Mouse (Mus musculus): ENCODE results near the gene Strbp. TPM values are rescaled to one million over a fixed set of nuclear protein-coding genes. Genes with fewer than 3 reads are reported as not detected.

The Strbp gene
- polyA plus RNA-seq, 1 experiment from 2014 or later = 87.9 TPM

DNA sequence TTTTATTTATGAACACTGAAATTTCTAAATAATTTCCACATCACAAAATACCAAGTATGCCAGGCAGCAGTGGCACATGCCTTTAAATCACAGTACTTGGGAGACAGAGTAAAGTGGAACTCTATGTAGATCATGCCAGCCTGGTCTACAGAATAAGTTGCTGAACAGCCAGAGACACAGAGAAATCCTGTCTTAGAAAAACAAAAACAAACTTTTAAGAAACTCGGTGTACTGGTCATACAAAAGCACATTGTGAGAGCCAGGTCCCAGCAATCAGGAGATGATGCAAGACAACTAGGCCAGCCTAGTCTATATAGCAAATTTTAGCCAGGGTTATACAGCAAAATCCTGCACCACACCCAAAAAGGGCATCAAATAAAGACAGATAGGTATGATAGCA is 52.6 kb downstream of the Strbp start:
- H3K4me2 ChIP-seq (ENCODE audit: low read depth) = no peak overlapping the region
- H3K27ac ChIP-seq (ENCODE audit: low read depth, low read length) = no peak overlapping the region
- H3K4me1 ChIP-seq (ENCODE audit: control insufficient read depth, insufficient read depth, low read length) = no peaks in the 10 kb centered on the region
- DNase-seq (ENCODE audit: low spot score) (no peak), ATAC-seq (ENCODE audit: insufficient read depth, low FRiP score, low TSS enrichment) (no peak)
- no peaks in the 10 kb centered on the region for H3K27me3 ChIP-seq (ENCODE audit: control insufficient read depth, insufficient read depth, low read length)
- no peak overlapping the region for H3K9ac ChIP-seq (ENCODE audit: low read length)
- H3K36me3 ChIP-seq (ENCODE audit: control insufficient read depth, insufficient read depth, low read length) = no peaks in the 10 kb centered on the region
- 76% methylated on average over 1 of the region's 1 CpGs for WGBS
- no peaks in the 10 kb centered on the region for H3K9me3 ChIP-seq (ENCODE audit: control insufficient read depth, low read length)
- no peak overlapping the region for H3K4me3 ChIP-seq (ENCODE audit: low read depth, low read length)

GRCm38 (mm10) chr2:37649590-37649989 is 54.1 kb downstream of the Strbp start:
- Histone ChIP-seq H3K4me3 (ENCODE audit: low read depth, low read length) (no peak overlapping the region), H3K4me2 (ENCODE audit: low read depth) (no peak overlapping the region), H3K4me1 (ENCODE audit: control insufficient read depth, insufficient read depth, low read length) (no peaks in the 10 kb centered on the region), H3K9me3 (ENCODE audit: control insufficient read depth, low read length) (no peaks in the 10 kb centered on the region), H3K27me3 (ENCODE audit: control insufficient read depth, insufficient read depth, low read length) (no peaks in the 10 kb centered on the region), H3K9ac (ENCODE audit: low read length) (no peak overlapping the region), H3K27ac (ENCODE audit: low read depth, low read length) (no peak overlapping the region), H3K36me3 (ENCODE audit: control insufficient read depth, insufficient read depth, low read length) (no peaks in the 10 kb centered on the region)
- 88% methylated on average over 2 of the region's 2 CpGs for WGBS
- ATAC-seq (ENCODE audit: insufficient read depth, low FRiP score, low TSS enrichment) (no peak), DNase-seq (ENCODE audit: low spot score) (no peak)

DNA sequence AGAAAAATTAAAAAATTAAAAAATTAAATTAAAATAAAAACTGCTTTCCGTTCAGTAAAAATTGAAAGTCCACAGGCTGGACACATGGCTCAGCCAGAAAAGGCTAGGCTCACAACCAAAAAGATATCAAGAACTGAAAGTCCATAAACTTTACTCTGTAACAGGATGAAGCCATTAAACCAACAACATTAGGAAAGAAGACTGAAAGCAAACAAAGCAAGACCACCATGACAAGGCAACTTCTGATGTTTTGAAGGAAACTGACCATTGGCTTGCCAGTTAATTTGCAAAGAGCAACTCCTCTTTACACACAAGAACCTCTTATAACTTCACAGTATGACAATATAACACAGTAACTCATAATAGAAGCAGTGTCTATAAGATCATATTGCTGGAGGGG is 54.7 kb downstream of the Strbp start:
- Histone ChIP-seq H3K9me3 (ENCODE audit: control insufficient read depth, low read length) (no peaks in the 10 kb centered on the region), H3K4me3 (ENCODE audit: low read depth, low read length) (no peak overlapping the region), H3K4me2 (ENCODE audit: low read depth) (no peak overlapping the region), H3K9ac (ENCODE audit: low read length) (no peak overlapping the region), H3K4me1 (ENCODE audit: control insufficient read depth, insufficient read depth, low read length) (no peaks in the 10 kb centered on the region), H3K27me3 (ENCODE audit: control insufficient read depth, insufficient read depth, low read length) (no peaks in the 10 kb centered on the region), H3K27ac (ENCODE audit: low read depth, low read length) (no peak overlapping the region), H3K36me3 (ENCODE audit: control insufficient read depth, insufficient read depth, low read length) (no peaks in the 10 kb centered on the region)
- ATAC-seq (ENCODE audit: insufficient read depth, low FRiP score, low TSS enrichment) = no peak
- no peak for DNase-seq (ENCODE audit: low spot score)
- WGBS = 96% methylated on average over 1 of the region's 1 CpGs

DNA sequence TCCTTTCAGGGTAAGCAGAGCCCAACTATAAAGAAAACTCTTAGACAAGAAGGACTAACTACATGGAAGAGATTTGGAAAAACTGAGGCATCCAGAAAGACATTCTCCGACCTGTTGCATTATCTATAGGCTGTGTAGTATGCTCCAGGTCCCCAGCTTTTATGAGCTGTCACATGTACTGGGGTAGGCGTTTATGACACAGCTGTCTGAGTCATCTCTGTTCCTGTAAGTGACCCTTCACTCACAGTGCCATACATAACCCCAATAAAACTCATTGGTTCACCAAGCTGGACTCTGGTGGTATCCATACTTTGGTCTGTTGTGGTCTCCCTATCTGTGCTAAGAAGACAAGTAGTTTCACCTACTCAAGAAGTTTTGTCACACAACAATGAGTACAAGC is 80.3 kb downstream of the Strbp start:
- Histone ChIP-seq H3K4me2 (ENCODE audit: low read depth) (no peak overlapping the region), H3K36me3 (ENCODE audit: control insufficient read depth, insufficient read depth, low read length) (no peaks in the 10 kb centered on the region), H3K9ac (ENCODE audit: low read length) (no peak overlapping the region), H3K9me3 (ENCODE audit: control insufficient read depth, low read length) (no peaks in the 10 kb centered on the region), H3K27ac (ENCODE audit: low read depth, low read length) (no peak overlapping the region), H3K4me1 (ENCODE audit: control insufficient read depth, insufficient read depth, low read length) (no peaks in the 10 kb centered on the region), H3K4me3 (ENCODE audit: low read depth, low read length) (no peak overlapping the region), H3K27me3 (ENCODE audit: control insufficient read depth, insufficient read depth, low read length) (no peaks in the 10 kb centered on the region)
- DNase-seq (ENCODE audit: low spot score) (no peak), ATAC-seq (ENCODE audit: insufficient read depth, low FRiP score, low TSS enrichment) (no peak)
- WGBS = 83% methylated on average over 2 of the region's 2 CpGs

GRCm38 (mm10) chr2:37587919-37588318 is 115.7 kb downstream of the Strbp start:
- Histone ChIP-seq H3K4me3 (ENCODE audit: low read depth, low read length) (no peak overlapping the region), H3K4me2 (ENCODE audit: low read depth) (no peak overlapping the region), H3K9me3 (ENCODE audit: control insufficient read depth, low read length) (no peaks in the 10 kb centered on the region), H3K27ac (ENCODE audit: low read depth, low read length) (no peak overlapping the region), H3K4me1 (ENCODE audit: control insufficient read depth, insufficient read depth, low read length) (no peaks in the 10 kb centered on the region), H3K9ac (ENCODE audit: low read length) (no peak overlapping the region), H3K36me3 (ENCODE audit: control insufficient read depth, insufficient read depth, low read length) (no peaks in the 10 kb centered on the region), H3K27me3 (ENCODE audit: control insufficient read depth, insufficient read depth, low read length) (no peaks in the 10 kb centered on the region)
- ATAC-seq (ENCODE audit: insufficient read depth, low FRiP score, low TSS enrichment) (no peak), DNase-seq (ENCODE audit: low spot score) (no peak)

DNA sequence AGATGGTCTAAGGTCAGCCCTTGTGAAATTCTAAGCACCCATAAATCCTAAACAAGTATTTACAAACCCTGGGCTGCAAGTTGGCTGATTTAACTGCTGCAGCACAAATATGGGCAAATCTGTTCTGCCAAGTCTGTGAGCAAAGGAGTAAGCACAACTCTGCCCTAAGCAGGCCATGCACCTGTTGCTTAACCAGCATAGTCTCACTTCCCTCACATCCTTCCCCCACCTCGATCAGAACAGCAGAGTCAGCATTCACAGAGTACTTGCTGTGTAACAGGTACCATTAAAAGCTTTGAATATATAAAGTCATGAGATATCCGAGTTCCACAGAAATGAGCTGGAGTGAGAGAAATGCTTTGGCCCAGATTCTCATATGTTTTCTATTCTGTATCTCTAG is 125.5 kb downstream of the Strbp start:
- H3K9ac ChIP-seq (ENCODE audit: low read length) = no peak overlapping the region
- no peak overlapping the region for H3K4me3 ChIP-seq (ENCODE audit: low read depth, low read length)
- H3K4me1 ChIP-seq (ENCODE audit: control insufficient read depth, insufficient read depth, low read length) = no peaks in the 10 kb centered on the region
- H3K27ac ChIP-seq (ENCODE audit: low read depth, low read length) = no peak overlapping the region
- no peaks in the 10 kb centered on the region for H3K27me3 ChIP-seq (ENCODE audit: control insufficient read depth, insufficient read depth, low read length)
- 86% methylated on average over 2 of the region's 2 CpGs for WGBS
- no peak overlapping the region for H3K4me2 ChIP-seq (ENCODE audit: low read depth)
- no peak for DNase-seq (ENCODE audit: low spot score)
- no peaks in the 10 kb centered on the region for H3K9me3 ChIP-seq (ENCODE audit: control insufficient read depth, low read length)
- no peaks in the 10 kb centered on the region for H3K36me3 ChIP-seq (ENCODE audit: control insufficient read depth, insufficient read depth, low read length)
- no peak for ATAC-seq (ENCODE audit: insufficient read depth, low FRiP score, low TSS enrichment)

- Histone ChIP-seq H3K4me3 (ENCODE audit: low read depth, low read length) (no peak overlapping the region), H3K9ac (ENCODE audit: low read length) (no peak overlapping the region), H3K36me3 (ENCODE audit: control insufficient read depth, insufficient read depth, low read length) (no peaks in the 10 kb centered on the region), H3K4me2 (ENCODE audit: low read depth) (no peak overlapping the region), H3K9me3 (ENCODE audit: control insufficient read depth, low read length) (no peaks in the 10 kb centered on the region), H3K4me1 (ENCODE audit: control insufficient read depth, insufficient read depth, low read length) (no peaks in the 10 kb centered on the region), H3K27me3 (ENCODE audit: control insufficient read depth, insufficient read depth, low read length) (no peaks in the 10 kb centered on the region), H3K27ac (ENCODE audit: low read depth, low read length) (no peak overlapping the region)
- WGBS = 83% methylated on average over 1 of the region's 1 CpGs
- no peak for DNase-seq (ENCODE audit: low spot score)
- no peak for ATAC-seq (ENCODE audit: insufficient read depth, low FRiP score, low TSS enrichment)
Observed at GRCm38 (mm10) chr2:37576661-37577060, 127.0 kb downstream of the Strbp start.

DNA sequence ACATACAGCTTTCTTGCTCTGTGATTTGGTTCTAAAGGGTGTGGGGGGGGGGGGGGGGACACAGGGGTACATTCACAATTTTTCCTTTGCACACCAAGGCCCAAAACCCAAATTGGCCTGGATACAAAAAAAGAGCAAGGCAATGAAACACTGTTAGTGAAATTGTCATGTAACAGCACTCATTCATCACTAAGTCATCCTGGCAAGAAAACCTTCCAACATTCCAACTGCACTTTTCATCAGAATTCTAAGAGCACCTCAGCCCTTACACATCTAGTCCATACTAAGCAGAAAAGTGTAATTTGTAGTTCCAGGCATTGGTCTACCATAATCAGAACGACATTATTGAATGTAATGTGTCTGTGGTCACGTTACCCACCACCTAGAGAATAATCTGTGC is 131.5 kb downstream of the Strbp start:
- no peak overlapping the region for H3K9ac ChIP-seq (ENCODE audit: low read length)
- no peak for ATAC-seq (ENCODE audit: insufficient read depth, low FRiP score, low TSS enrichment)
- H3K27ac ChIP-seq (ENCODE audit: low read depth, low read length) = no peak overlapping the region
- H3K9me3 ChIP-seq (ENCODE audit: control insufficient read depth, low read length) = no peaks in the 10 kb centered on the region
- H3K4me1 ChIP-seq (ENCODE audit: control insufficient read depth, insufficient read depth, low read length) = no peaks in the 10 kb centered on the region
- H3K27me3 ChIP-seq (ENCODE audit: control insufficient read depth, insufficient read depth, low read length) = no peaks in the 10 kb centered on the region
- H3K4me2 ChIP-seq (ENCODE audit: low read depth) = no peak overlapping the region
- no peak for DNase-seq (ENCODE audit: low spot score)
- 82% methylated on average over 2 of the region's 2 CpGs for WGBS
- no peak overlapping the region for H3K4me3 ChIP-seq (ENCODE audit: low read depth, low read length)
- no peaks in the 10 kb centered on the region; the same call in 1 of the 2 replicates for H3K36me3 ChIP-seq (ENCODE audit: control insufficient read depth, insufficient read depth, low read length)

- no peak for ATAC-seq (ENCODE audit: insufficient read depth, low FRiP score, low TSS enrichment)
- Histone ChIP-seq H3K36me3 (ENCODE audit: control insufficient read depth, insufficient read depth, low read length) (peaks cover 2% of the 10 kb centered on the region), H3K4me2 (ENCODE audit: low read depth) (no peak overlapping the region), H3K4me3 (ENCODE audit: low read depth, low read length) (no peak overlapping the region), H3K27me3 (ENCODE audit: control insufficient read depth, insufficient read depth, low read length) (no peaks in the 10 kb centered on the region), H3K9me3 (ENCODE audit: control insufficient read depth, low read length) (no peaks in the 10 kb centered on the region), H3K4me1 (ENCODE audit: control insufficient read depth, insufficient read depth, low read length) (no peaks in the 10 kb centered on the region), H3K9ac (ENCODE audit: low read length) (no peak overlapping the region), H3K27ac (ENCODE audit: low read depth, low read length) (no peak overlapping the region)
- DNase-seq (ENCODE audit: low spot score) = no peak
- 95% methylated on average over 2 of the region's 2 CpGs for WGBS
Observed at GRCm38 (mm10) chr2:37570703-37571102, 133.0 kb downstream of the Strbp start.
